Mouse (Mus musculus): ENCODE measurements at regions not wholly inside any gene's neighbourhood (a gene's known extent, or its start where the extent isn't known, plus 50 kb on each side); places are given as distances from the start of the nearest gene placed in this dataset.

DNA sequence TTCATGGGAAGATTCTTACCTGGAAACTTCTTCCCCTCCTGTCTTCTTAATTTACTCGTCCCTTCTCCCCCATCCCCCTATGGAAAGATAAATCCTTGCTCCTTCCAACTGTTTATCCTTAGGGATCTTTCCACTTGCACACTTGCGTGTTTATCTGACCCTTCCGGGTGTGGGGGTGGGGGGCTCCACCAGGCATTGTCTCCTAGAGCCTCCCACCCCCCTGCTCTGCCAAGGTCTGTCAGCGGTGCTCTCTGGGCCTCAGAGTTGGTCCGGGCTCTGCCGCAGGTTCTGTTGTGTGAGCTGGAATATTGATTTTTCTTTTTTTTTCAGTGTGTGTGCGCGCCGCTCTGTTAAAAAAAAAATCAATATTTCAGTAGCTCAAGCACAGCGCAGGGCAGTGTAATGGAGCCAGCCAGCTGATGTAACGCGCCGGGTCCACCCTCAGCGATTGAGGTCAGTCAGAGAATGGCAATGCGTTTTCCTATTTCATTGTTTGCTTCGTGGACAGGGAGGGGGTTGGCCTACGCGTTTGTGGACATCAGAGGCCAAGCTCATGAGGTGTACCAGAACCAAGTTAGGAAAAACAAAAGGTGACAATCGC, 160.2 kb upstream of the Nfe2l3 start:
- Histone ChIP-seq H3K4me1 (ENCODE audit: control insufficient read depth, insufficient read depth, low read length) (peaks cover 2% of the 10 kb centered on the region; the same call in 1 of the 2 replicates), H3K4me3 (ENCODE audit: low read depth, low read length) (no peak overlapping the region), H3K27me3 (ENCODE audit: control insufficient read depth, insufficient read depth, low read length) (no peaks in the 10 kb centered on the region), H3K9ac (replicated peaks; ENCODE audit: low read depth, low read length) (no peak overlapping the region), H3K9me3 (ENCODE audit: control insufficient read depth, low read depth, low read length) (no peaks in the 10 kb centered on the region), H3K27ac (ENCODE audit: low read length) (peak overlapping the region; percentile 79; the same call in 1 of the 2 replicates), H3K4me2 (replicated peaks; ENCODE audit: low read depth, low read length) (peak overlapping the region; percentile 25; the same call in 1 of the 2 replicates), H3K36me3 (ENCODE audit: control insufficient read depth, insufficient read depth, low read length) (no peaks in the 10 kb centered on the region)
- 55% methylated on average over 19 of the region's 19 CpGs for WGBS
- no peak for ATAC-seq (ENCODE audit: insufficient number of reproducible peaks, insufficient read depth, low FRiP score, low read depth)

DNA sequence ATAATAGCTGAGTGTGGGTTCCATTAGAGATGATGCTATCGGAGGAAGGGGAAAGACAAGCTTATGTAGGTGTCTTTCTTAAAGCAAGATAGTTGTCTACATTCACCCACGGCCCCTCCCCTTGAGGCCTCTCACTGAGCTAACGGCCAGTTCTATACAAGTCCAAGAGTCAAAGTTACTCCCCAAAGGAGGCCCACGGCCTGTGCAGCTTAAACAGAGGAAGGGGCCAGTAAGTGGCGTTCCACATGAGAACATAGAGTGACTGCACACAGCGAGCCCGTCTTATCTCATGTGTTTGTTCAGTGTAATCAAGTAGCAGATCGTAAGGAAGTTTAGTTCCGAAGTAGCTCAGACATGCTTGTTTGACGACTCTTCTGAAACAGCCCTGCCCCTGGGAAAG, 153.0 kb upstream of the Nfe2l3 start:
- no peaks in the 10 kb centered on the region for H3K27me3 ChIP-seq (ENCODE audit: control insufficient read depth, insufficient read depth, low read length)

DNA sequence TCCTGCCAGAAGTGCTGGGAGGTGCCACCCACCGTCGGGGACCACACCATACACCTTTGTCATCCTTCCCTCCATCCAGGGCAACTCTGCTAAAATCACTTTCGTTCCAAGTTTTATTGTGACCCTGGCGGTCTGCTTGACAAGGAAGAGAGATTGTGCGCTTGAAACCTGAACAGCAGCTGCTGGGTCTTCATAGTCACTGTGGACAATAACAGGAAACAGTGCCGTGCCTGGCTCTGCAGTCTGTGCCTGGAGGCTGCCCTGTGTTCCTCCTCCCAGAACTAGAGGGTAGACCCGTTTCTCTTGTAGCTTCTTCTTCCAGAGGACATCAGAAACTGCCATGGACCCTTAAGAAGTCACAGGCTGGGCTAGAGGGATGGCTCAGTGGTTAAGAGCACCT, 152.2 kb upstream of the Nfe2l3 start:
- H3K4me3 ChIP-seq (ENCODE audit: low read depth, low read length), result no peak overlapping the region
- H3K9me3 ChIP-seq (ENCODE audit: control insufficient read depth, low read depth, low read length), result no peaks in the 10 kb centered on the region
- ATAC-seq (ENCODE audit: insufficient number of reproducible peaks, insufficient read depth, low FRiP score, low read depth), result no peak
- peaks cover 15% of the 10 kb centered on the region; the same call in 1 of the 2 replicates for H3K4me1 ChIP-seq (ENCODE audit: control insufficient read depth, insufficient read depth, low read length)
- H3K9ac ChIP-seq (replicated peaks; ENCODE audit: low read depth, low read length), result no peak overlapping the region
- H3K27me3 ChIP-seq (ENCODE audit: control insufficient read depth, insufficient read depth, low read length), result no peaks in the 10 kb centered on the region
- H3K27ac ChIP-seq (ENCODE audit: low read length), result no peak overlapping the region
- H3K36me3 ChIP-seq (ENCODE audit: control insufficient read depth, insufficient read depth, low read length), result no peaks in the 10 kb centered on the region
- H3K4me2 ChIP-seq (replicated peaks; ENCODE audit: low read depth, low read length), result no peak overlapping the region
- WGBS, result 65% methylated on average over 7 of the region's 7 CpGs

More for the DNA sequence above, 153.0 kb upstream of the Nfe2l3 start:
- no peak overlapping the region for H3K4me2 ChIP-seq (replicated peaks; ENCODE audit: low read depth, low read length)
- 65% methylated on average over 10 of the region's 10 CpGs for WGBS
- H3K9me3 ChIP-seq (ENCODE audit: control insufficient read depth, low read depth, low read length), result no peaks in the 10 kb centered on the region
- H3K9ac ChIP-seq (replicated peaks; ENCODE audit: low read depth, low read length), result no peak overlapping the region
- peak; percentile 46; the same call in 1 of the 2 replicates for ATAC-seq (ENCODE audit: insufficient number of reproducible peaks, insufficient read depth, low FRiP score, low read depth)
- no peak overlapping the region for H3K4me3 ChIP-seq (ENCODE audit: low read depth, low read length)
- H3K36me3 ChIP-seq (ENCODE audit: control insufficient read depth, insufficient read depth, low read length), result no peaks in the 10 kb centered on the region
- H3K4me1 ChIP-seq (ENCODE audit: control insufficient read depth, insufficient read depth, low read length), result peaks cover 10% of the 10 kb centered on the region; the same call in 1 of the 2 replicates
- H3K27ac ChIP-seq (ENCODE audit: low read length), result no peak overlapping the region

DNA sequence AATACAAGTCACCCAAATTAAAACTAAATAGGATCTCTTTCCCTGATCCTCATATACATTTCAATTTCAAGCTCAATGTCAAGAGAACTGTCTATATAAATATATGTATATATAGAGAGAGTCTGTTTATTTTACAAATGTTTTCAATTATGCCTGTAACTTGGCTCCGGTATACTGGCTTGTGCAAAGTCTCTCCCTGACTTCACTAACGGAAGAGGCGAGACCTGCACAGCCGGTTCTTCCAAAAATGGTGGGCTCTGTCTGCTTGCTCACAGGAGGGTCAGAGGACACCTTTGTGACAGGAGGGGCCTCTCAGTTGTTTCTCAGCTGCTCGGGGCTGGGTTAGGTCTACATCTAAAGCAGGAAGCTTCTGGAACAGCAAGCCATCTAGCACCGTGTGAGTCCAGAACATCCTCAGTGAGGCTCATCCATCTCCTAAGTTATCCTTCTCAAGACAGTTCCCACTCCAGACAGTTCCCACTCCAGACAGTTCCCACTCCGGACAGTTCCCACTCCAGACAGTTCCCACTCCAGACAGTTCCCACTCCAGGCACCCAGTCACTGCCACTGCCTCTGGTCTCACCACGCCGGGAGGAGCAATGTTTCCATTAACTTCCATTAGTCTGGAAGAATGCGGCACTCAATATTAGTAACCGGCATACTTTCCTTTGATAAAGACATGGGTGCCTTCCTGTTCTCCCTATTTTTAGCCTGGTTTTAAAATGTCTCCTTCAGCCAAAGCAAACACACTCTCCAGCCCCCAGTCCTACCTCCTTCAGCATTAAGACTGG, 148.4 kb upstream of the Nfe2l3 start:
- no peak for ATAC-seq (ENCODE audit: insufficient number of reproducible peaks, insufficient read depth, low FRiP score, low read depth)
- WGBS, result 46% methylated on average over 11 of the region's 11 CpGs
- Histone ChIP-seq H3K9ac (replicated peaks; ENCODE audit: low read depth, low read length) (no peak overlapping the region), H3K9me3 (ENCODE audit: control insufficient read depth, low read depth, low read length) (no peaks in the 10 kb centered on the region), H3K36me3 (ENCODE audit: control insufficient read depth, insufficient read depth, low read length) (no peaks in the 10 kb centered on the region), H3K4me2 (replicated peaks; ENCODE audit: low read depth, low read length) (no peak overlapping the region), H3K27ac (ENCODE audit: low read length) (no peak overlapping the region), H3K4me3 (ENCODE audit: low read depth, low read length) (no peak overlapping the region), H3K27me3 (ENCODE audit: control insufficient read depth, insufficient read depth, low read length) (no peaks in the 10 kb centered on the region), H3K4me1 (ENCODE audit: control insufficient read depth, insufficient read depth, low read length) (peaks cover 15% of the 10 kb centered on the region; the same call in 1 of the 2 replicates)

DNA sequence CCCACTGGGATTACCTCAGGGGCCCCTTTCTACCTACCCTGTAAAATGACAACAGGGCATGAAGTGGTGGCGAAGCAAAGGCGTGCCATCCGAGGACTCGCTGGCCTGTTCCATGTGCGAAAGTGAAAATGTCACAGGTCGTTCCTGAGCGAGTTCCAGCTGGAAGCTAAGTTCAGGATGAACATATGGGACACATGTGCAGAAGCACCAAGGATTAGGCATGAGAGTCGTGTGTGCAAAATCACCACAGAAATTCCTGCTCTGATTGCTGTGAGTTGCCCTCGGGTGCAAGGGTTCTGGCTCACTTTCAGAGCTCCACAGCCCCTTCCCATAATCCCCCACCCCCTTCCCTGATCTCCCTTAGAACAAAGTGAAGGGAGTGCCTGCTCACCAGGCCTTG, 147.6 kb upstream of the Nfe2l3 start:
- Histone ChIP-seq H3K4me1 (ENCODE audit: control insufficient read depth, insufficient read depth, low read length) (peaks cover 15% of the 10 kb centered on the region; the same call in 1 of the 2 replicates), H3K36me3 (ENCODE audit: control insufficient read depth, insufficient read depth, low read length) (no peaks in the 10 kb centered on the region), H3K27ac (ENCODE audit: low read length) (no peak overlapping the region), H3K9me3 (ENCODE audit: control insufficient read depth, low read depth, low read length) (no peaks in the 10 kb centered on the region), H3K4me2 (replicated peaks; ENCODE audit: low read depth, low read length) (no peak overlapping the region), H3K9ac (replicated peaks; ENCODE audit: low read depth, low read length) (no peak overlapping the region), H3K4me3 (ENCODE audit: low read depth, low read length) (no peak overlapping the region), H3K27me3 (ENCODE audit: control insufficient read depth, insufficient read depth, low read length) (no peaks in the 10 kb centered on the region)
- ATAC-seq (ENCODE audit: insufficient number of reproducible peaks, insufficient read depth, low FRiP score, low read depth), result no peak
- WGBS, result 76% methylated on average over 9 of the region's 9 CpGs

DNA sequence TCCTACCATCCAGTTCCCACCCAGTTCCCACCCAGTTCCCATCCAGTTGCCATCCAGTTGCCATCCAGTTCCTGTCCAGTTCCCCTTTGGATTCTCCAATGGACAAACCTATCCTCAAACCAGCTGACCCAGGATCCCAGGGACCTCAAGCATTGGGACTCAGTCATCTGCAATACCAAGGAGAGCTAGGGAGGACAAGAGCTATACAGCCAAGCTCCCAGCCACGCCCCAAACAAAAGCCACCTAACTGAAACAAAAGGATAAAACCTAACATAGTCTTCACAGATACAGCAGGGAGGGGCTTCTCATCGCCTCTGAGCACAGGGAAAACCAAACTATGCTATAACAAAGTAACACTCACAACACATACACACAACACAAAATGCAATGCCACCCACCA, 145.6 kb upstream of the Nfe2l3 start:
- no peaks in the 10 kb centered on the region for H3K27me3 ChIP-seq (ENCODE audit: control insufficient read depth, insufficient read depth, low read length)

DNA sequence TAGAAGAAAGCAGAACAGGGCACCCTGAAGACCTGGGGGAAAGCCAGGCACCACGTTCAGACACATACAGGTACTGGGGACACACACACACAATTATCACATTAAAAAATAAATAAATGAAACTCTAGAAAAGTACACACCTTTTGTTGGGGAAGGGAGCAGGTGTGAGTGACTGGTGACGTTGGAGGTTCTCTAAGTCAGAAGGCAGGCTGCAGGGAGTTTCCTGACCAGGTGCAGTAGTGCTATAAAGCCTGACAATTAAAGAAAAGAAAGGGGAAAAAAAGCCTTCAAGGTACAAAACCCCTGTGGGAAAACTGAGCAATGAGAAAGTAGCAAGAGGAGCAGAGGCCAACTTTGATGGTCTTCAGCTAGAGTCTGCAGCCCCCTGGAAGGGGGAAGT, 145.1 kb upstream of the Nfe2l3 start:
- WGBS, result 61% methylated on average over 2 of the region's 2 CpGs

More for the DNA sequence above, 145.6 kb upstream of the Nfe2l3 start:
- WGBS, result 75% methylated on average over 2 of the region's 2 CpGs
- ATAC-seq (ENCODE audit: insufficient number of reproducible peaks, insufficient read depth, low FRiP score, low read depth), result no peak
- Histone ChIP-seq H3K4me3 (ENCODE audit: low read depth, low read length) (no peak overlapping the region), H3K36me3 (ENCODE audit: control insufficient read depth, insufficient read depth, low read length) (no peaks in the 10 kb centered on the region), H3K9me3 (ENCODE audit: control insufficient read depth, low read depth, low read length) (no peaks in the 10 kb centered on the region), H3K4me1 (ENCODE audit: control insufficient read depth, insufficient read depth, low read length) (peaks cover 12% of the 10 kb centered on the region; the same call in 1 of the 2 replicates), H3K4me2 (replicated peaks; ENCODE audit: low read depth, low read length) (no peak overlapping the region), H3K9ac (replicated peaks; ENCODE audit: low read depth, low read length) (no peak overlapping the region), H3K27ac (ENCODE audit: low read length) (no peak overlapping the region)

DNA sequence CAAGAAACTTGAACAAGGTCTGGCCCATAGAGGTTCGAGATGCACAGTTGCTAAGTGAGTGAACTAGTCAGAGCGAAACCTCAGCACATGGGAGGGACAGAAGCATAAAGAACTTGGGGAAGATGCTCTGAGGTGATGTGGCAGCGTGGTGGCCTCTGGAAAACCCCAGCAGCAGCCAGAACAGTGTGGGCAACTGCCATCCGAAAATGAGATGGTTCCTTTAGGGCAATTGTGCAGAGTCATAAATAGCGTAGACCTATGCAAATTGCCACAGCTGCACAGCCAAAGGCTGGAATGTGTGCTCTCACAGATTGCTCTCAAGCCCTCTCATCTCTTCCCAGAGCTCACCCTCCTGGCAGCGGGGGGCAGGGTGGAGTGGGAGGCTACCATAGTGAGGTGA, 144.7 kb upstream of the Nfe2l3 start:
- Histone ChIP-seq H3K36me3 (ENCODE audit: control insufficient read depth, insufficient read depth, low read length) (no peaks in the 10 kb centered on the region), H3K9ac (replicated peaks; ENCODE audit: low read depth, low read length) (no peak overlapping the region), H3K27ac (ENCODE audit: low read length) (no peak overlapping the region), H3K4me2 (replicated peaks; ENCODE audit: low read depth, low read length) (no peak overlapping the region), H3K9me3 (ENCODE audit: control insufficient read depth, low read depth, low read length) (no peaks in the 10 kb centered on the region), H3K4me1 (ENCODE audit: control insufficient read depth, insufficient read depth, low read length) (peaks cover 12% of the 10 kb centered on the region; the same call in 1 of the 2 replicates), H3K4me3 (ENCODE audit: low read depth, low read length) (no peak overlapping the region), H3K27me3 (ENCODE audit: control insufficient read depth, insufficient read depth, low read length) (no peaks in the 10 kb centered on the region)
- 79% methylated on average over 6 of the region's 6 CpGs for WGBS
- ATAC-seq (ENCODE audit: insufficient number of reproducible peaks, insufficient read depth, low FRiP score, low read depth), result no peak

More for the DNA sequence above, 145.1 kb upstream of the Nfe2l3 start:
- H3K9ac ChIP-seq (replicated peaks; ENCODE audit: low read depth, low read length), result no peak overlapping the region
- ATAC-seq (ENCODE audit: insufficient number of reproducible peaks, insufficient read depth, low FRiP score, low read depth), result no peak
- H3K9me3 ChIP-seq (ENCODE audit: control insufficient read depth, low read depth, low read length), result no peaks in the 10 kb centered on the region
- H3K4me2 ChIP-seq (replicated peaks; ENCODE audit: low read depth, low read length), result no peak overlapping the region
- no peaks in the 10 kb centered on the region for H3K36me3 ChIP-seq (ENCODE audit: control insufficient read depth, insufficient read depth, low read length)
- H3K27me3 ChIP-seq (ENCODE audit: control insufficient read depth, insufficient read depth, low read length), result no peaks in the 10 kb centered on the region
- peaks cover 12% of the 10 kb centered on the region; the same call in 1 of the 2 replicates for H3K4me1 ChIP-seq (ENCODE audit: control insufficient read depth, insufficient read depth, low read length)
- H3K27ac ChIP-seq (ENCODE audit: low read length), result no peak overlapping the region
- no peak overlapping the region for H3K4me3 ChIP-seq (ENCODE audit: low read depth, low read length)

Measured in stomach, embryonic 14.5 days (tissue).